Mouse (Mus musculus): ENCODE measurements around the gene Naa20.
"Not testable (repeated sequence)": the region's sequence is repeated elsewhere in the genome, so short reads cannot be mapped to it uniquely, and the experiment has no call there.

DNA sequence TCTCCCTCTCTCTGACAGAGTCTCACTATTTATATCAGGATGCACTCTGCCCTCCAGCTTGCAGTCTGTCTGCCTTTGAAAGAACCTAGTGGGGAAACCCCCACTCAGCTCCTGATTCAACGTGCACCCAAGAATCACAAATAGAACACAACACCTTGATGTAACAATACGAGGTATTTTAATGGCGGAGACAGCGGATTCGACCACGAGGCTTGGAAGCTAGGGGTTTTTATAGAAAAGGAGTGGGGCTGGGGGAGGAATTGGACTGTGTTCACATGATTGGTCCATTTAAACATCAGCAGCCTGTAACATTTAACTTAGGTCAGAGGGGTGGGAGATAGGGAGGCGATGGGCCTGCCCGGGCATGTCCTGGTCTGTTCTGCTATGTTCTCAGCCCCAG, 1.6 kb upstream of the Naa20 start:
- not testable (repeated sequence) for TF ChIP-seq CTCF (conservative IDR thresholded peaks at IDR 0.05; ENCODE audit: insufficient read depth, insufficient read length, low read depth, low read length); POLR2A (IDR thresholded peaks at IDR 0.05; ENCODE audit: low read depth, low read length)

Data from kidney, adult 2 months (tissue).